In genomic region chr12:76308436-76308835, GRCm38 (mm10) we compare ENCODE assay signal across 8 mouse cellular contexts. TPM values are rescaled to one million over a fixed set of nuclear protein-coding genes. Genes with fewer than 3 reads are reported as not detected.
A peak's percentile ranks its signal among the peaks of the same experiment; 100 is the strongest.
DNase-seq lines count a peak whose midpoint lies in the region; ATAC-seq and TF ChIP-seq lines count a peak whose summit lies in the region.

No protein-coding gene starts in this region.

- H3K4me3 ChIP-seq in heart, embryonic 13.5 days, result no peak overlapping the region
- H3K4me3 ChIP-seq in lung, embryonic 16.5 days (ENCODE audit: low read length), result no peak overlapping the region
- no peak overlapping the region for H3K4me3 ChIP-seq in lung, adult 2 months (replicated peaks; ENCODE audit: extremely low read depth, low read depth, low read length)
- H3K4me3 ChIP-seq in embryonic fibroblast, embryonic 13.5 days (ENCODE audit: insufficient read depth, low read length), result no peak overlapping the region
- H3K4me3 ChIP-seq in olfactory bulb, adult 2 months (ENCODE audit: insufficient read depth, low read depth, low read length), result no peak overlapping the region

- intact Hi-C loops in heart, postnatal 10 days (cut with DNase I), result no loop called here

- no peak for TF ChIP-seq CTCF in lung, adult 2 months (IDR thresholded peaks at IDR 0.05; ENCODE audit: insufficient read depth, low read length)
- TF ChIP-seq CTCF in embryonic fibroblast, embryonic 13.5 days (IDR thresholded peaks at IDR 0.05; ENCODE audit: borderline replicate concordance, insufficient read depth, low read length), result no peak
- no peak for TF ChIP-seq CTCF in olfactory bulb, adult 2 months (IDR thresholded peaks at IDR 0.05; ENCODE audit: insufficient read depth, low read depth, low read length)

- no peaks in the 10 kb centered on the region for H3K27me3 ChIP-seq in heart, embryonic 13.5 days (replicated peaks)
- H3K27me3 ChIP-seq in lung, embryonic 16.5 days (ENCODE audit: control insufficient read depth, insufficient read depth, low read depth, low read length), result no peaks in the 10 kb centered on the region

- TF ChIP-seq POLR2A in lung, adult 2 months (IDR thresholded peaks at IDR 0.05; ENCODE audit: borderline replicate concordance, extremely low read depth, low read depth, low read length), result no peak
- TF ChIP-seq POLR2A in embryonic fibroblast, embryonic 13.5 days (IDR thresholded peaks at IDR 0.05; ENCODE audit: low read depth, low read length), result no peak
- no peak for TF ChIP-seq POLR2A in olfactory bulb, adult 2 months (IDR thresholded peaks at IDR 0.05; ENCODE audit: insufficient read depth, low read depth, low read length)

- H3K9me3 ChIP-seq in heart, embryonic 13.5 days, result no peaks in the 10 kb centered on the region
- H3K9me3 ChIP-seq in lung, embryonic 16.5 days (ENCODE audit: control insufficient read depth, low read length), result no peaks in the 10 kb centered on the region

- no peak for DNase-seq in heart, postnatal 10 days
- no peak for DNase-seq in lung, adult 2 months
- no peak for DNase-seq in urinary bladder, postnatal 36 days (ENCODE audit: low spot score in 2 of 2)
- DNase-seq in right cerebral cortex, postnatal 4 days, result no peak

- H3K27ac ChIP-seq in heart, embryonic 13.5 days (replicated peaks), result peak overlapping the region; percentile 84
- H3K27ac ChIP-seq in lung, embryonic 16.5 days (ENCODE audit: low read length), result peak overlapping the region; percentile 86
- peak overlapping the region; percentile 84 for H3K27ac ChIP-seq in embryonic fibroblast, embryonic 13.5 days (ENCODE audit: insufficient read depth, low read length)
- H3K27ac ChIP-seq in olfactory bulb, adult 2 months (ENCODE audit: insufficient read depth, low read depth, low read length), result peak overlapping the region; percentile 62; the same call in 1 of the 2 replicates

- H3K4me1 ChIP-seq in heart, embryonic 13.5 days, result peaks cover 51% of the 10 kb centered on the region
- peaks cover 25% of the 10 kb centered on the region for H3K4me1 ChIP-seq in lung, embryonic 16.5 days (replicated peaks; ENCODE audit: control insufficient read depth, insufficient read depth, low read length)
- peaks cover 6% of the 10 kb centered on the region for H3K4me1 ChIP-seq in lung, adult 2 months (ENCODE audit: control insufficient read depth, insufficient read depth, low read length)
- H3K4me1 ChIP-seq in embryonic fibroblast, embryonic 13.5 days (ENCODE audit: control insufficient read depth, insufficient read depth, low read length), result peaks cover 5% of the 10 kb centered on the region; the same call in 1 of the 2 replicates
- peaks cover 22% of the 10 kb centered on the region for H3K4me1 ChIP-seq in olfactory bulb, adult 2 months (ENCODE audit: control insufficient read depth, insufficient read depth, low read length)

- peak overlapping the region; percentile 54 for H3K9ac ChIP-seq in heart, embryonic 13.5 days
- no peak overlapping the region for H3K9ac ChIP-seq in lung, embryonic 16.5 days (ENCODE audit: low read length)

- WGBS in heart, embryonic 13.5 days, result 74% methylated on average over 5 of the region's 5 CpGs
- 85% methylated on average over 5 of the region's 5 CpGs for WGBS in lung, embryonic 16.5 days
- WGBS in lung, adult 2 months, result 85% methylated on average over 5 of the region's 5 CpGs
- WGBS in olfactory bulb, adult 2 months, result 85% methylated on average over 5 of the region's 5 CpGs

- no peak overlapping the region for H3K4me2 ChIP-seq in heart, embryonic 13.5 days
- H3K4me2 ChIP-seq in lung, embryonic 16.5 days (ENCODE audit: low read depth, low read length), result no peak overlapping the region

- peaks cover 47% of the 10 kb centered on the region for H3K36me3 ChIP-seq in heart, embryonic 13.5 days
- H3K36me3 ChIP-seq in lung, embryonic 16.5 days (ENCODE audit: control insufficient read depth, insufficient read depth, low read length), result peaks cover 8% of the 10 kb centered on the region

- ATAC-seq in heart, embryonic 13.5 days (ENCODE audit: extremely low read depth, insufficient number of reproducible peaks, low FRiP score, low TSS enrichment), result no peak
- no peak for ATAC-seq in lung, embryonic 16.5 days (ENCODE audit: low read depth)

RNA-seq across cellular contexts. Expression of gene Akap5, which starts 16.3 kb away (rescaled TPM):
- polyA plus RNA-seq in heart, embryonic 13.5 days (2015; fragmentation: Nextera tagmentation; extraction: Ambion mirVana), result 4.0 and 4.4 TPM in 2 replicates
- 1 to 10 TPM; 3.7 to 7.2 TPM for total RNA-seq in heart, postnatal 10 days (2021)
- 35.7 and 43.7 TPM in 2 replicates for polyA plus RNA-seq in lung, embryonic 16.5 days (2015; fragmentation: Nextera tagmentation; extraction: Ambion mirVana)
- polyA plus RNA-seq in lung, adult 2 months (2012; rRNA removed), result 31.6 and 72.3 TPM in 2 replicates
- 0.68 TPM in 2 replicates for polyA plus RNA-seq in embryonic fibroblast, embryonic 13.5 days (2011; ENCODE audit: insufficient read length, low read depth, missing spikeins)
- not detected in 2 replicates for polyA plus RNA-seq in olfactory bulb, adult 2 months (2012; ENCODE audit: insufficient read depth, insufficient read length, low replicate concordance, missing spikeins)

RNA-seq across cellular contexts. Expression of gene Mthfd1, which starts 53.3 kb away (rescaled TPM):
- polyA plus RNA-seq in heart, embryonic 13.5 days (2015; fragmentation: Nextera tagmentation; extraction: Ambion mirVana), result 40.1 and 41.0 TPM in 2 replicates
- 10 to 100 TPM; 29.9 to 31.1 TPM for total RNA-seq in heart, postnatal 10 days (2021)
- 92.9 and 93.2 TPM in 2 replicates for polyA plus RNA-seq in lung, embryonic 16.5 days (2015; fragmentation: Nextera tagmentation; extraction: Ambion mirVana)
- polyA plus RNA-seq in lung, adult 2 months (2012; rRNA removed), result 69.8 and 96.2 TPM in 2 replicates
- polyA plus RNA-seq in embryonic fibroblast, embryonic 13.5 days (2011; ENCODE audit: insufficient read length, low read depth, missing spikeins), result 30.9 and 38.6 TPM in 2 replicates
- polyA plus RNA-seq in olfactory bulb, adult 2 months (2012; ENCODE audit: insufficient read depth, insufficient read length, low replicate concordance, missing spikeins), result not detected in 2 replicates
